Mouse (Mus musculus) liver, embryonic 14 days (tissue): ENCODE measurements around the gene Tm4sf20. TPM values are rescaled to one million over a fixed set of nuclear protein-coding genes. Genes with fewer than 3 reads are reported as not detected.

Source experiments
- polyA plus RNA-seq: library from polyadenylated mRNA; depleted of rRNA; stranded (reverse); fragments of >200 nt; gene quantifications from 2 replicates; pipeline ENCODE4 v1.2.3, GENCODE M21; 2012; rRNA removed

Tm4sf20 gene
- polyA plus RNA-seq: not detected in 2 replicates

DNA sequence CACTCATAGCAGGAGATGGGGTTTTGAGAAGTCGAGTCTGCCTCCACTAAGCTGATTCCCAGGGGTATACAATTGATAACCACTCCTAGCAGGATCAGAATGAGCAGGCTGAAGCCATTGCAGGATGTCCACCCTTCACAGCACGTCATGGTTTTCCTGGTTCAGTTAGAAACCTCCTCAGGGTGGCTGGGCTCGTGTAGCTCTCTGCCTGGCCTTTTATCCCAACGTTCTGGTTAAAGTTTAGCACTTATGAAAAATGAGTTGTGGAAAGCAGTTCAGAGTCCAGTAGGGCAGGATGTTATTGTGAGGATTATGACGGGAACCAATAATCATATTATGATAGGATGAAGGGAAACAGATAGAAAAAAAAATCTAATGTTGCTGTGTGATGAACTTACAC, at the start of gene Tm4sf20:
TSS of gene Tm4sf20 (minus strand) at position 193 of the 400 bp plus-strand sequence.

DNA sequence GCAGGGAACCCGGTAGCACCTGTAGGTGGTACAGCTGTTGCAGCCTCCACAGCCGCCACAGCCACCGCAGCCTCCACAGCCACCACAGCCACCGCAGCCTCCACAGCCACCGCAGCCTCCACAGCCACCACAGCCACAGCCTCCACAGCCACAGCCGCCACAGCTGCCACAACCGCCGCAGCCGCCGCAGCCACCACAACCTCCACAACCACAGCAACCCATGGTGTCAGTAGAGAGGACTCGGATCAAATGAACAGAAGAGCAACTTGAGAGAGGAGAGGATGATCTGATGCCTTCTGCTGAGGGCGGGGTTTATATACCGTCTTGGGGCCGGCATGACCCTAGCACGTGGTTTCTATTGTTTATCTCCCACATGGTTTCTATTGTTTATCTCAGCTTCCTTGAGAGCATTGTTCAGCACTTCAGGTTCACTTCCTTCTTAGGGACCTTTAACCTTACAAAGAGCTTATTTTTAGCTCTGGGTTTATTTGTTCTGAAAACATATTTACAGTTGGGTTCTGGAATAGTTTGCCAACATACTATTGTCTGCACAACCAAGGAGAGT, 2.8 kb upstream of the Tm4sf20 start, which contains the start of gene Gm47791:
TSS of gene Gm47791 (minus strand) at position 222 of the 565 bp plus-strand sequence.

DNA sequence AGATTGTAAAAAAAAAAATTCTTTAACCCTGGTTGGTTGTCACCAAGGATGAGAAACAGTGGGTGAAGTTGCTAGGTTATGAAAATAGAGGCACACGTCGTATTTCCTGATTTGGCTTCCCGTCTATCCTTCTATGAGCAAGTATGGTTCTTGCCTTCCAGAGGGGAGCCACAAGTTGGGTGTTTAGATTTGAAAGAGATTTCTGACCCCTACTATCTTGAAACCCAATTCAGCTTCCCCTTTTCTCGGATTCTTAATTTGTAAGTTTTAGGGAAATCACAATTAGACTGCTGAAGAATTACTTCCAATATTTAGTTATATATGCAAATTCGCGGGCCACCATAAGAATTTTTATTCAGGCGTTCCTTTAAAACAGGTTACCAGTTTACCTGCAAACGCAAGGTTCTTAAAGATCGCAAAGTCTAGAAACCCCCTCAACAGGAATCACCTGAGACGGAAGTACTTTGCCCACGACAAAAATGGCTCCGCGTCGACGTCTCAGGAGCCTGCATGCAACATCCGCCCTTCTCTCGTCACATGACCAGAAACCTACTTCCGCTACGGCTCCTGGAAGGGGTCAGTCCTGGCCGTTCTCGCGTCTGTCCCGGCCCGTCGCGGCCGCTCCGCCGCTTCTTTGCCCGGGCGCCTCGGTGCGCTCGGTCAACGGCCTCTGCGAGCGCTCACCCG, 43.8 kb downstream of the Tm4sf20 start, which contains the start of gene Mff:
TSS of gene Mff (plus strand) at position 552 of the 687 bp plus-strand sequence.

Other genes with a start within 250 kb of the Tm4sf20 start
- gene Col4a4, start 181.6 kb downstream of the Tm4sf20 start, polyA plus RNA-seq: 0.02 and 0.03 TPM in 2 replicates
- gene Col4a3, start 181.5 kb downstream of the Tm4sf20 start, polyA plus RNA-seq: 0.05 and 0.09 TPM in 2 replicates
- 83.3 and 93.7 TPM in 2 replicates for gene Mff, start 43.6 kb downstream of the Tm4sf20 start, polyA plus RNA-seq
- not detected in 2 replicates for gene Gm47791, start 2.8 kb upstream of the Tm4sf20 start, polyA plus RNA-seq
- 37.8 and 46.2 TPM in 2 replicates for gene Agfg1, start 71.0 kb upstream of the Tm4sf20 start, polyA plus RNA-seq
- 1.8 and 2.1 TPM in 2 replicates for gene A030005L19Rik, start 144.9 kb upstream of the Tm4sf20 start, polyA plus RNA-seq
- 0.09 TPM in 2 replicates for gene A030014E15Rik, start 156.5 kb upstream of the Tm4sf20 start, polyA plus RNA-seq
- not detected in 2 replicates for gene Gm6217, start 162.9 kb upstream of the Tm4sf20 start, polyA plus RNA-seq
- gene A030003K21Rik, start 174.9 kb upstream of the Tm4sf20 start, polyA plus RNA-seq: not detected in 2 replicates
- gene Gm7544, start 187.6 kb upstream of the Tm4sf20 start, polyA plus RNA-seq: not detected in 2 replicates
- not detected in 2 replicates for gene Gm47955, start 191.8 kb upstream of the Tm4sf20 start, polyA plus RNA-seq
- not detected in 2 replicates for gene Gm47959, start 232.1 kb upstream of the Tm4sf20 start, polyA plus RNA-seq